Mouse (Mus musculus) liver, postnatal 0 days (tissue): ENCODE measurements at regions not wholly inside any gene's neighbourhood (a gene's known extent, or its start where the extent isn't known, plus 50 kb on each side); places are given as distances from the start of the nearest gene placed in this dataset.
A peak's percentile ranks its signal among the peaks of the same experiment; 100 is the strongest.

Source experiments
- CTCF ChIP-seq: sonication (generic); IDR thresholded peaks from 2 replicates; pipeline ENCODE4 v1.5.1; 2016; ENCODE audit warnings: antibody characterized with exemption, low read depth
- EP300 ChIP-seq: IDR thresholded peaks from 2 replicates; pipeline ENCODE4 v1.6.1; 2016; ENCODE audit warnings: antibody characterized with exemption, low read depth, mild to moderate bottlenecking

DNA sequence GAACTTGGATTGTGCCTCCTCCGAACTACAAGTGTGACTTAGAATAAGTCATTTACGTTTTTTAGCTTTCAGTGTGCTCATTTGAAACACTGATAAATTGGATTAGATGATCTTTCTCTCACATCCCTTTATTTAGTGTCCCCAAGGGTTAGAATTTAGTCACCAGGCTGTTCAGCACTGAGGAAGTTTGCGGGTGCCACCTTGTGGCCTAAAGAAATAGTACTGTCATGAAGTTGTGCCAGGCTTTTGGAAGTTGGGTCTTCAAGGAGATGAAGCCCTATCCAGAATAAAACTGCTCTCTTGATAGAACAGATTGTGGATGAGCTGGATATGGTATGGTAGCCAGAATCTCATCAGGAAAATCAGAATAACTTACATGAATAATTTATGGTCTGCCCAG is 57.7 kb upstream of the Adcyap1 start:
- peak; percentile 26; the same call in 1 of the 2 replicates for TF ChIP-seq CTCF
- TF ChIP-seq EP300 = no peak
